Mouse (Mus musculus) stomach, postnatal 0 days (tissue): ENCODE measurements at regions not wholly inside any gene's neighbourhood (a gene's known extent, or its start where the extent isn't known, plus 50 kb on each side); places are given as distances from the start of the nearest gene placed in this dataset.
"Not testable (repeated sequence)": the region's sequence is repeated elsewhere in the genome, so short reads cannot be mapped to it uniquely, and the experiment has no call there.

ENCODE experiments used
- CTCF ChIP-seq: IDR thresholded peaks from 2 replicates; pipeline ENCODE4 v1.5.1; 2016; ENCODE audit warnings: antibody characterized with exemption, low read depth, mild to moderate bottlenecking, moderate library complexity
- EP300 ChIP-seq: optimal IDR thresholded peaks from 2 replicates; pipeline ENCODE3; 2016; ENCODE audit warnings: antibody characterized with exemption

- not testable (repeated sequence) for TF ChIP-seq CTCF, EP300
Observed at GRCm38 (mm10) chr13:25601351-25601750, 331.0 kb upstream of the Nrsn1 start.
